Comparison of ENCODE assay signal across 9 mouse cellular contexts in genomic region chr9:20943911-20944310, GRCm38 (mm10). TPM values are rescaled to one million over a fixed set of nuclear protein-coding genes. Genes with fewer than 3 reads are reported as not detected.
DNase-seq lines count a peak whose midpoint lies in the region; ATAC-seq lines count a peak whose summit lies in the region.
"Had no signal": no experiment of that assay in that cellular context is flagged by ENCODE, and none has a peak within 500 bp of the region (broad histone marks: within the 10 kb centered on the region; RNA-seq: fewer than 3 reads in every experiment).

No protein-coding gene starts in this region.

- H3K4me2 ChIP-seq in lung, embryonic 16.5 days (ENCODE audit: low read depth, low read length), result no peak overlapping the region
- H3K4me2 ChIP-seq in neural tube, embryonic 15.5 days, result no peak overlapping the region
- H3K4me2 ChIP-seq: lung, embryonic 15.5 days had no signal

- H3K36me3 ChIP-seq in lung, embryonic 16.5 days (ENCODE audit: control insufficient read depth, insufficient read depth, low read length), result peaks cover 25% of the 10 kb centered on the region
- H3K36me3 ChIP-seq in neural tube, embryonic 15.5 days, result peaks cover 30% of the 10 kb centered on the region

- H3K27me3 ChIP-seq in lung, embryonic 16.5 days (ENCODE audit: control insufficient read depth, insufficient read depth, low read depth, low read length), result no peaks in the 10 kb centered on the region
- H3K27me3 ChIP-seq in neural tube, embryonic 15.5 days (replicated peaks), result no peaks in the 10 kb centered on the region
- H3K27me3 ChIP-seq: lung, embryonic 15.5 days had no signal

- H3K4me3 ChIP-seq in lung, embryonic 16.5 days (ENCODE audit: low read length), result no peak overlapping the region
- H3K4me3 ChIP-seq in neural tube, embryonic 15.5 days (replicated peaks), result no peak overlapping the region
- H3K4me3 ChIP-seq: lung, embryonic 15.5 days had no signal

- ATAC-seq in lung, embryonic 16.5 days (ENCODE audit: low read depth), result no peak
- ATAC-seq in neural tube, embryonic 15.5 days (ENCODE audit: low FRiP score), result 0 out of 2 replicates have a peak, but pooled peaks have one; percentile 27
- ATAC-seq in monocyte, adult 5-6 weeks (replicated peaks; ENCODE audit: insufficient number of reproducible peaks, low FRiP score, low TSS enrichment, poor library complexity, severe bottlenecking), result no peak

- H3K27ac ChIP-seq in lung, embryonic 16.5 days (ENCODE audit: low read length), result 0 out of 2 replicates have a peak overlapping the region, but pooled peaks have one; percentile 10
- no peak overlapping the region for H3K27ac ChIP-seq in neural tube, embryonic 15.5 days (replicated peaks)
- H3K27ac ChIP-seq: lung, embryonic 15.5 days had no signal

- H3K4me1 ChIP-seq in lung, embryonic 16.5 days (replicated peaks; ENCODE audit: control insufficient read depth, insufficient read depth, low read length), result peaks cover 3% of the 10 kb centered on the region
- peaks cover 14% of the 10 kb centered on the region for H3K4me1 ChIP-seq in neural tube, embryonic 15.5 days

- DNase-seq in lung, postnatal 14 days, result no peak
- peak; percentile 64 for DNase-seq in embryo, embryonic 10.5 days (ENCODE audit: low spot score)
- DNase-seq in forelimb bud, embryonic 11.5 days (ENCODE audit: low read depth, low spot score), result peak; percentile 64
- DNase-seq in spleen, adult 12 weeks (ENCODE audit: low spot score), result no peak
- DNase-seq: kidney, adult 11 months had no signal

- no peaks in the 10 kb centered on the region for H3K9me3 ChIP-seq in lung, embryonic 16.5 days (ENCODE audit: control insufficient read depth, low read length)
- no peaks in the 10 kb centered on the region for H3K9me3 ChIP-seq in neural tube, embryonic 15.5 days (replicated peaks)
- H3K9me3 ChIP-seq: lung, embryonic 15.5 days had no signal

- 0 out of 2 replicates have a peak overlapping the region, but pooled peaks have one; percentile 26 for H3K9ac ChIP-seq in lung, embryonic 16.5 days (ENCODE audit: low read length)
- H3K9ac ChIP-seq in neural tube, embryonic 15.5 days (replicated peaks), result no peak overlapping the region
- H3K9ac ChIP-seq: lung, embryonic 15.5 days had no signal

- 13% methylated on average over 2 of the region's 2 CpGs for WGBS in lung, embryonic 16.5 days
- 12% methylated on average over 2 of the region's 2 CpGs for WGBS in neural tube, embryonic 15.5 days

RNA-seq across cellular contexts. Expression of gene Dnmt1, which starts 15.8 kb away (rescaled TPM):
- 92.5 and 97.1 TPM in 2 replicates for polyA plus RNA-seq in lung, embryonic 16.5 days (2015; fragmentation: Nextera tagmentation; extraction: Ambion mirVana)
- 51.6 and 60.8 TPM in 2 replicates for polyA plus RNA-seq in neural tube, embryonic 15.5 days (2015; fragmentation: Nextera tagmentation; extraction: Ambion mirVana)
- total RNA-seq in monocyte, adult 5-6 weeks (2017), result 44.6 to 108 TPM (median 56.9 TPM) in 3 replicates

RNA-seq across cellular contexts. Expression of gene S1pr2, which starts 32.7 kb away (rescaled TPM):
- polyA plus RNA-seq in lung, embryonic 16.5 days (2015; fragmentation: Nextera tagmentation; extraction: Ambion mirVana), result 63.5 and 67.2 TPM in 2 replicates
- polyA plus RNA-seq in neural tube, embryonic 15.5 days (2015; fragmentation: Nextera tagmentation; extraction: Ambion mirVana), result 8.8 and 17.9 TPM in 2 replicates
- 1.6 to 4.4 TPM (median 3.5 TPM) in 3 replicates for total RNA-seq in monocyte, adult 5-6 weeks (2017)

RNA-seq across cellular contexts. Expression of gene Eif3g, which starts 45.5 kb away (rescaled TPM):
- 255 and 258 TPM in 2 replicates for polyA plus RNA-seq in lung, embryonic 16.5 days (2015; fragmentation: Nextera tagmentation; extraction: Ambion mirVana)
- 260 and 274 TPM in 2 replicates for polyA plus RNA-seq in neural tube, embryonic 15.5 days (2015; fragmentation: Nextera tagmentation; extraction: Ambion mirVana)
- 87.5 to 120 TPM (median 97.3 TPM) in 3 replicates for total RNA-seq in monocyte, adult 5-6 weeks (2017)

RNA-seq across cellular contexts. Expression of gene Ppan, which starts 55.9 kb away (rescaled TPM):
- polyA plus RNA-seq in lung, embryonic 16.5 days (2015; fragmentation: Nextera tagmentation; extraction: Ambion mirVana), result 57.3 and 64.1 TPM in 2 replicates
- 49.7 and 57.3 TPM in 2 replicates for polyA plus RNA-seq in neural tube, embryonic 15.5 days (2015; fragmentation: Nextera tagmentation; extraction: Ambion mirVana)
- 24.4 to 44.1 TPM (median 26.9 TPM) in 3 replicates for total RNA-seq in monocyte, adult 5-6 weeks (2017)

RNA-seq across cellular contexts. Expression of gene Mrpl4, which starts 58.6 kb away (rescaled TPM):
- 156 TPM in 2 replicates for polyA plus RNA-seq in lung, embryonic 16.5 days (2015; fragmentation: Nextera tagmentation; extraction: Ambion mirVana)
- polyA plus RNA-seq in neural tube, embryonic 15.5 days (2015; fragmentation: Nextera tagmentation; extraction: Ambion mirVana), result 114 and 123 TPM in 2 replicates
- 21.9 to 41.1 TPM (median 25.6 TPM) in 3 replicates for total RNA-seq in monocyte, adult 5-6 weeks (2017)

Comparison
In these comparisons a context has a peak if more than half of its experiments do, and no peak if none do; other contexts are left out.
1. DNase-seq: peak in embryo, embryonic 10.5 days (single experiment) and forelimb bud, embryonic 11.5 days (single experiment); none in lung, postnatal 14 days (single experiment) and spleen, adult 12 weeks (single experiment).